Mouse (Mus musculus) erythroblast, embryonic 14.5 days (primary cell): ENCODE results near the gene Tmem177.

Experiments
- GATA1 ChIP-seq: IDR thresholded peaks from 2 replicates; pipeline ENCODE4 v1.6.1; 2012; ENCODE audit warnings: low read length, inconsistent platforms, mixed read lengths
- TAL1 ChIP-seq: IDR thresholded peaks from 3 replicates; pipeline ENCODE4 v1.6.1; 2012; ENCODE audit warnings: low read length, inconsistent platforms, mixed read lengths

DNA sequence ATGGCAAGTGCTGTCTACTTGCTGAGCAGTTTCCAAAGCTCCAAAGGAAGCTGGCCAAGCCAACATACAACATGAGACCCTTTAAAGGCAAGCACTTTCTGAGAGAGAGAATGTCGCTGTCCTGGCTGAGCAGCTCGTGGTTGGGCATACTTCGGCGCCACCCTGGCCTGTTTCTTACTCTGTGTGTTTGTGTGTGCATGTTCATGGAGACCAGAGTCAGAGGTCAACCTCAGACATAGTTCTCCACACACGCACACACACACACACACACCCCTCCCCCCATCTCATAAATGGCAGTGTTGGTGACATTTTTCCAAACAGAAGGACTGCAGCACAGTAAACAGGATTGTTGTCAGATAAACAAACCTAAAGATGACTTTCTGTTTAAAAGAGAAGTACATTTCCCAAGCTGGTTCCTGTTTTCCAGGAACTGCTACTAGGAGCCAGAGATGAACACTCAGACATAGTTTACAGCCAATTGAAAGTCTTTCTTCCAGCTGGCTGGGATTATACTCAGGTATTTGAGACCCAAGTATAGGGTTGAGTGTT is 3.9 kb upstream of the Tmem177 start:
- TF ChIP-seq GATA1: no peak
- TF ChIP-seq TAL1: no peak
